Mouse (Mus musculus) kidney, embryonic 14.5 days (tissue): ENCODE measurements around the gene Arhgef3. TPM values are rescaled to one million over a fixed set of nuclear protein-coding genes. Genes with fewer than 3 reads are reported as not detected.
A peak's percentile ranks its signal among the peaks of the same experiment; 100 is the strongest.

Experiments used
- ATAC-seq: fragments of 200-750 bp; cut with Nextera tagmentation; 2 replicates; pipeline ENCODE4 v1.8.0; 2017; ENCODE audit warnings: moderate number of reproducible peaks, mild to moderate bottlenecking, moderate TSS enrichment, moderate library complexity; ENCODE audit not compliant: low FRiP score, low TSS enrichment
- H3K27ac ChIP-seq: fragments of 300-500 bp; sonication (generic); 2 replicates; pipeline ENCODE4 v1.5.1; 2014; ENCODE audit warnings: low read depth, mild to moderate bottlenecking, low read length, moderate library complexity, mixed read lengths
- H3K27me3 ChIP-seq: fragments of 300-500 bp; sonication (generic); 2 replicates; pipeline ENCODE4 v1.6.1; 2014; ENCODE audit warnings: mild to moderate bottlenecking, low read length; ENCODE audit not compliant: control insufficient read depth, insufficient read depth
- H3K36me3 ChIP-seq: fragments of 300-500 bp; sonication (generic); 2 replicates; pipeline ENCODE4 v1.6.1; 2014; ENCODE audit warnings: low read length, mixed read lengths; ENCODE audit not compliant: control insufficient read depth, insufficient read depth
- H3K4me1 ChIP-seq: fragments of 300-500 bp; sonication (generic); 2 replicates; pipeline ENCODE4 v1.6.1; 2014; ENCODE audit warnings: low read length, mixed read lengths; ENCODE audit not compliant: control insufficient read depth, insufficient read depth
- H3K4me2 ChIP-seq: fragments of 300-500 bp; sonication (generic); replicated peaks from 2 replicates; pipeline ENCODE4 v1.6.1; 2014; ENCODE audit warnings: low read depth, mild to moderate bottlenecking, low read length
- H3K4me3 ChIP-seq: fragments of 300-500 bp; sonication (generic); 2 replicates; pipeline ENCODE4 v1.5.1; 2014; ENCODE audit warnings: mild to moderate bottlenecking, low read length
- H3K9ac ChIP-seq: fragments of 300-500 bp; sonication (generic); 2 replicates; pipeline ENCODE4 v1.6.1; 2014; ENCODE audit warnings: low read depth, mild to moderate bottlenecking, low read length, moderate library complexity
- H3K9me3 ChIP-seq: fragments of 300-500 bp; sonication (generic); 2 replicates; pipeline ENCODE4 v1.6.1; 2016; ENCODE audit warnings: low read length; ENCODE audit not compliant: control insufficient read depth
- WGBS: fragments of 180-500 bp; shearing (Covaris S2); extraction: QIAGEN DNeasy Blood & Tissue Kit; methylation state at CpG from one replicate; pipeline ENCODE4 v1.1.7; 2014; 5-methylcytosine and 5-hydroxymethylcytosine counted together
- polyA plus RNA-seq: library from polyadenylated mRNA; unstranded; fragments of >200 nt; fragmentation: Nextera tagmentation; extraction: Ambion mirVana; gene quantifications from 2 replicates; pipeline ENCODE4 v1.2.1, GENCODE M21; 2014

Gene Arhgef3
- polyA plus RNA-seq, 1 experiment from 2014 or later, result 15.0 TPM

DNA sequence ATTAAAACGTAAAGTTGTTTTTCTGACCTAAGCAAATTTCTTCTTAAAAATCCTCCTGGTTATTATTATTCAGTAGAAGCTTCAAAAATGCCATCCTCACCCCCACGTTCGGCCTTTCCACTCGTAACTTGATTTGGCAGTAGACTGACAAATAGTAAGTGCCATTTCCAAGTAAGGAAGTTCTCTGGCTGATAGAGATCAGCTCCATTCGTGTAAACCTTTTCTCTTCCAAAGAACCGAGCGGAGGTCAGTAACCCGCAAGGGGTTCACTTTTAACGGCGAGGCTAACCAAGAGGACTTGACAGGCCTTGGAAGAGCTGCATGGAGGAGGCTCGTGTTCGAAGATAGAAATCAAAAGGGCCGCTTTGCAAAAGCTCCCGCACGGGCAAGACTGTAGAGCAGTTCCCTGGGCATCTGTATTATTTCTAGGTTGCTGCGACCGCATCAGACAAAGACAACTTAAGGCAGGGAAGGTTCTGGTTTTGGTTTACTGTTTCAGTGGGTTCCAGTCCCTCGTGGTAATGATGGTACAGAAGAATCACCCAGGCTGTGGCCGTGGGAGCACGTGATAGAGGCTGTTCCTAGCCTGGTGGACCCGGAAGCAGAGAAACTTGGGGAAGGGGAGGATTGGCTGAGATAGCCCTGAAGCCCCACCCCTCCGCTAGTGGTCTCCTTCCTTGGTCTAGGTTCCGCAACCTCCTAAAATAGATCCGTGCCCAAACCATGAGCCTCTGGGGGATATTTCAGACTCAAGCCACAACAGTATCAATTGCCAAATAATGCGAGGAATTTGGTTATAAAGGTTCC, 117.5 kb downstream of the Arhgef3 start:
- ATAC-seq, result no peak
- Histone ChIP-seq H3K27ac (no peak overlapping the region), H3K27me3 (no peaks in the 10 kb centered on the region), H3K4me2 (no peak overlapping the region), H3K9ac (no peak overlapping the region), H3K36me3 (no peaks in the 10 kb centered on the region), H3K4me1 (peaks cover 19% of the 10 kb centered on the region), H3K4me3 (no peak overlapping the region), H3K9me3 (no peaks in the 10 kb centered on the region)
- WGBS, result 77% methylated on average over 25 of the region's 25 CpGs

DNA sequence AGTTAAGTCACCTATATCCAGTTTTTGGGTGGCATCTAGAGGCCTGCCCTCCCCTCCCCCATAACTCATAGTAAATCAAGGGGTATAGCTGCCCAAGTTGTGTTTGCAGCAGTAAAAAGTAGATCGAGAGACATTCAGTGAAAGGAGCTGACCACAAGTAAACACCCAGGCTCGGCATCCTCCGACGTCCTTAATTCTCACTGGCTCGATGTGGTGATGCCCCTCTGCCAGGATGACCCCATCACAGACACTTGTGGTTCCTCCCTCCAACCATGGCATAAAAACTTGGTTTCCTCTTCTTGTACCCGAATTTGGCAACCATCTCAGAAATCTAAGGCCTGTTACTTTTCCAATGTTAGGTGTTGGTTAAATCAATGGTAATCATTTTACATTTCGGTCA, 118.4 kb downstream of the Arhgef3 start:
- H3K4me1 ChIP-seq, result peaks cover 19% of the 10 kb centered on the region
- H3K27ac ChIP-seq, result no peak overlapping the region
- no peak overlapping the region for H3K4me2 ChIP-seq
- H3K9me3 ChIP-seq, result no peaks in the 10 kb centered on the region
- H3K4me3 ChIP-seq, result no peak overlapping the region
- no peak for ATAC-seq
- no peak overlapping the region for H3K9ac ChIP-seq
- 77% methylated on average over 7 of the region's 7 CpGs for WGBS
- no peaks in the 10 kb centered on the region for H3K27me3 ChIP-seq
- H3K36me3 ChIP-seq, result no peaks in the 10 kb centered on the region

DNA sequence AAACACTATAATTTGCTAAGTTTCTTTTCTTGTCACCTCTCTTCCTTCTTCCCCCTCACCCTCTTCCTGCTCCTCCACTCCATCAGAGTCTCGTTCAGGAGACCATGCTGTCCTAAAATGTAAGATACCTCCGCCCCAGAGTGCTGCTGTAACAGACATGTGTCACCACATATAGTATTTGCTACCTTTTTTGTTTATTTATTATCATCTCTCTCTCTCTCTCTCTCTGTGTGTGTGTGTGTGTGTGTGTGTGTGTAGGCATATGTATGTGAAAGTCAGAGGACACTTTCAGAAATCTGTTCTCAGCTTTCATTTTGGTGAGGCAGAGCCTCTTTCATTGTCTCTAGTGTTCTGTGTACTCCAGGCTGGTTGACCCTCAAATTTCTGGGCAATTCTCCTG, 119.0 kb downstream of the Arhgef3 start:
- Histone ChIP-seq H3K4me1 (peaks cover 17% of the 10 kb centered on the region), H3K9me3 (no peaks in the 10 kb centered on the region), H3K36me3 (no peaks in the 10 kb centered on the region), H3K27ac (no peak overlapping the region), H3K4me2 (no peak overlapping the region), H3K9ac (no peak overlapping the region), H3K4me3 (no peak overlapping the region), H3K27me3 (no peaks in the 10 kb centered on the region)
- WGBS, result 79% methylated on average over 2 of the region's 2 CpGs
- ATAC-seq, result no peak

DNA sequence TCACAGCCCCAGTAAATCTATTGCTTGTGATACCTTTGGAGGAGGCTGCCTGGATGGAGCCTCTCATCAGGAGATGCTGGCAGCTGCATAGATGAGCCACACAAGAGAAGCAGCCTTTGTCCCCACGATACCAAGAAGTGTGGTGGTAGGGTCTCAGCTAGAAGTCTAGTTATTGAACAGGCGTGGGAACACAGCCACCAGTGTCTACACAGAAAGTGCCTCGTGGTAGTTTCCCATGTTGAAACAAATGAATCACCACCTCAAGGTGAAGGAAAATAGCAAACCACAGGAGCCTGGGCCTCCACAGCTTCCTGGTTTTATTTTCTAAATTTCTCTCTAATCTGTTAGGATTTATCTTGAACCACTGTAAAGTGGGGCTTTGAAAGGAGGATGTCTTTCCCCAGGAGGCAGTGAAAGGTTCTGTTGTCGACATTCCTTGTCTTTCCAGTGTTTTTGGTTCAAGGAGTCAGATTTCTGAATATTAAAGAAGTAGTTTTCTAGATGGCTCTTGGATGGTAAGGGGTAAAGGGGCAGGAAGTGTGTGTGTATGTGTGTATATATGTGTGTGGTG, 119.7 kb downstream of the Arhgef3 start:
- no peak for ATAC-seq
- Histone ChIP-seq H3K4me1 (peaks cover 16% of the 10 kb centered on the region), H3K27me3 (no peaks in the 10 kb centered on the region), H3K9me3 (no peaks in the 10 kb centered on the region), H3K36me3 (no peaks in the 10 kb centered on the region), H3K27ac (no peak overlapping the region), H3K9ac (no peak overlapping the region), H3K4me3 (no peak overlapping the region), H3K4me2 (no peak overlapping the region)
- WGBS, result 72% methylated on average over 4 of the region's 4 CpGs

DNA sequence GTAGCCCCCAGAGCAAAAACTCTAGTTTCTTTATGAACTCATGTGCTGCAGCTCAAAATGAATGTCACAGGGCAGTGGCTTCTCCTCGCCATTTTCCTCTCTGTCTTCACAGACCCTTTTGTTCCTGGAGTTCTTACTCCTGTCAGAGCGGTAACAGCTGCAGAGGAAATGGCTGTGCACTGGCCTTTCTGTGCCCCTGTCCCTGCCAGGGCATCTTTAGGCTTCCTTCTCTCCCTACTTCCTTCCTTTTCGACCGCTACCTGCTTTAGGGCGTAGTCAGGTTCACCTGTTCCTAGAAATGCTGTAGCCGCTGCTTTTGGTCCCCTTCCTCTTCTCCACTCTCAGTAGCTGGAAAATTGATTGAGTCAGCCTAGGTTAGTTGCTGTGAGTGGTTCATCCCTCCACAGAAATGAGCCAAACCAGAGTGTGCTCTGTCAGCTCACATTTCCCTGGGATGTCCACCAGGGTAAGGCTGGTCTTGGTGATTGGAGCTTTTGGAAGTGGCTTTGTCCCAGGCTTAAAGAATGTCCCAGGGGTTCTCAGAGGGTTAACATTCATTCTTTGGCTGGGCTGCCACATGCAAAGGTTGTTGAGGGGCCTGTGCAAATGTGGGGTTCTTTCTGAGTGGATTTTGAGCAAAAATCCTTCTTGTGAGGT, 121.3 kb downstream of the Arhgef3 start:
- no peak overlapping the region for H3K4me2 ChIP-seq
- no peak overlapping the region for H3K4me3 ChIP-seq
- H3K9me3 ChIP-seq, result no peaks in the 10 kb centered on the region
- H3K4me1 ChIP-seq, result no peaks in the 10 kb centered on the region; the same call in 1 of the 2 replicates
- ATAC-seq, result no peak
- H3K27ac ChIP-seq, result 0 out of 2 replicates have a peak overlapping the region, but pooled peaks have one; percentile 17
- H3K27me3 ChIP-seq, result no peaks in the 10 kb centered on the region
- 61% methylated on average over 6 of the region's 6 CpGs for WGBS
- no peaks in the 10 kb centered on the region for H3K36me3 ChIP-seq
- H3K9ac ChIP-seq, result no peak overlapping the region

DNA sequence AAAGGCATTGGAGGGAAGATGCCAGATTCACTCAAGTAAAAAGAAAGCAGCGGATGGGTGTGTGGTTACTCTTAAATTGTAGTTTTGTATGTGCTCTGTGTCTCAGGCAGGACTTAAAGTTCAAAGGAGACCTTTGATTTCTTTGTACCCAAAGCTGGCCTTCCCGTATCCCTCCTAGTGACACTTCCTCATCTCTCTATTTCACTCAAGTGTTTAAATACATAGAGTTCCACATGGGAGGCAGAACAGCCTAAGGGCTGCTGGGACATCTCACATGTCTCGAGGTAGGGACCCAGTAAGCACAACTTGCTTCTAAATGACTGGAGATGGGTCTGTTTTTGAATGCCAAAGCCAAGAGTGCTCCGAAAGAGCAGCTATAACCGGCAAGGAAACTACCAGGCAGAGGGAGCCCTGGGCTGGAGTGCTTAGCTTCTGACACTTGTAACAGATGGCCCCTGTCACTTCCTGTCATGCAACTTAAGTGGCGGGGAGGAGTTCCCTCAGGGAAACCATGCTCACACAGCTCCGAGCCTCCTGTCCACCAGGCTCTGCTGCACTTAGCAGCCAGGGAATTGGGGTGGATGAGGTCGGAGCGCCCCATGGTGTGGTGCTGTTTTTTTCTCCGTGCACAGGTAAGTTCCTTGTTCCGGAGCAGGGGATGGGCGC, 123.0 kb downstream of the Arhgef3 start:
- H3K27ac ChIP-seq, result 0 out of 2 replicates have a peak overlapping the region, but pooled peaks have one; percentile 43
- no peak overlapping the region; the same call in 1 of the 2 replicates for H3K9ac ChIP-seq
- H3K4me1 ChIP-seq, result no peaks in the 10 kb centered on the region
- no peaks in the 10 kb centered on the region for H3K36me3 ChIP-seq
- WGBS, result 21% methylated on average over 12 of the region's 12 CpGs
- H3K4me3 ChIP-seq, result peak overlapping the region; percentile 25; the same call in 1 of the 2 replicates
- peak; percentile 81 for ATAC-seq
- no peaks in the 10 kb centered on the region for H3K9me3 ChIP-seq
- H3K27me3 ChIP-seq, result no peaks in the 10 kb centered on the region
- H3K4me2 ChIP-seq, result peak overlapping the region; percentile 33; the same call in 1 of the 2 replicates

DNA sequence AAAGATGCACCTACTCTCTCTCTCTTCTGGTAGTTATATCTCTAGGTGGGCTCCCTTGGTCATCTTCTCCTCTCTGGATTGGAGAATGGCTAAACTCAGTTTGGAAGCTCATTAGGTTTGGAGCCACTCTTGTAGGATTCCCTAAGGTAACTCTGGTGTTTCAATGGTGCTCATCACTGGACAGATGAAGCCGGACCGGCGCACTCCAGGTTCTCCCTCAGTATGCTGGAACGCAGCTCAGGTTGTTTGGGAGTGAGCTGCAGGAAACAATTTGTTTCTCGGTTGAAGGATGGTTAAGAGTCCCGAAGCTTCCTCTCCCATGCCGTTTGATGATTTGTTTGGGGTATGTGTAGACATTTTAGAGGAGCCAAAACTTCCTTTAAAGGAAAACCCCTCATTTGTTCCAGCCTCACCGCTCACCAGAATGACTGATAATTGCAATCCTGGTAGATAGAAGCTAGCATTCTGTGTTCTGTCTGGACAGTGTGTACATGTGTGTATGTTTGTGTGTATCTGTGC, 124.0 kb downstream of the Arhgef3 start:
- H3K4me1 ChIP-seq, result no peaks in the 10 kb centered on the region
- no peak for ATAC-seq
- H3K36me3 ChIP-seq, result no peaks in the 10 kb centered on the region
- H3K4me3 ChIP-seq, result peak overlapping the region; percentile 25
- 74% methylated on average over 8 of the region's 8 CpGs for WGBS
- H3K27ac ChIP-seq, result no peak overlapping the region
- no peak overlapping the region for H3K9ac ChIP-seq
- H3K4me2 ChIP-seq, result peak overlapping the region; percentile 33
- no peaks in the 10 kb centered on the region for H3K27me3 ChIP-seq
- H3K9me3 ChIP-seq, result no peaks in the 10 kb centered on the region

DNA sequence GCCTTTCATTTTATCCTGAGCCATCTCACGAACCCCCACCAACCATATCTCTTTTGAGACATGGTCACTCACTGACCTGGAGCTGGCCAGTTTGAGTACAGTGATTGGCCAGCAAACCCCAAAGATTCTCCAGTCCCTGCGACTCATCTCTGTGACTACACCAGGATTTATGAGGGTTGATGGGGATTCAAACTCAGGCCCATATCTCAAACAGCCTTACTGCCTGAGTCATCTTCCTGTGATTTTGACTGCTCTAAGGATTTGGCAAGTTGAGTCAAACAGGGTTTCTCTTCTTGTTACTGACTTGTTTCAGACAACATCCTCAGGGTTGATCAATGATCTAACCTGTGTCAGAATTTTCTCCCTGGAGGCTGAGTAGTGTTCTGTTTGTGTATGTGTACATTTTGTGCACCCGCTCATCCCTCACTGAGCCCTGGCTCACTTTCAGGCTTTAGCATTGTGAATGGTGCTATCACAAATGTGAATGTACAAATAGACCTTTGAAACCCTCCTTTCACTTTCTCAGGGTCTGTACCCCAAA, 124.9 kb downstream of the Arhgef3 start:
- no peak for ATAC-seq
- no peak overlapping the region for H3K4me2 ChIP-seq

More for the DNA sequence above, 124.9 kb downstream of the Arhgef3 start:
- Histone ChIP-seq H3K4me3 (no peak overlapping the region), H3K9me3 (no peaks in the 10 kb centered on the region), H3K27me3 (no peaks in the 10 kb centered on the region), H3K4me1 (no peaks in the 10 kb centered on the region), H3K27ac (no peak overlapping the region), H3K9ac (no peak overlapping the region), H3K36me3 (no peaks in the 10 kb centered on the region)
- 63% methylated on average over 3 of the region's 3 CpGs for WGBS
